Mouse (Mus musculus): ENCODE data around the gene Vmn2r45. TPM values are rescaled to one million over a fixed set of nuclear protein-coding genes. Genes with fewer than 3 reads are reported as not detected.
"Not testable (repeated sequence)": the region's sequence is repeated elsewhere in the genome, so short reads cannot be mapped to it uniquely, and the experiment has no call there.

Gene Vmn2r45
- not detected in 2 replicates for polyA plus RNA-seq (2016; fragmentation: Nextera tagmentation; extraction: Ambion mirVana)

- not testable (repeated sequence) for H3K9ac ChIP-seq; ATAC-seq; H3K4me1 ChIP-seq; H3K27ac ChIP-seq; H3K9me3 ChIP-seq (replicated peaks); H3K27me3 ChIP-seq (replicated peaks); H3K36me3 ChIP-seq; H3K4me3 ChIP-seq; H3K4me2 ChIP-seq
- WGBS (ENCODE audit: insufficient replicate concordance), result 30% methylated on average over 2 of the region's 2 CpGs
Measured at GRCm38 (mm10) chr7:8488975-8489374, at the start of gene Vmn2r45. Gene Vmn2r45 (minus strand): TSS chr7:8489075.

Other genes starting within 250 kb of the Vmn2r45 start
- gene Vmn2r43, start 228.5 kb downstream of the Vmn2r45 start, polyA plus RNA-seq (2016; fragmentation: Nextera tagmentation; extraction: Ambion mirVana), result not detected in 2 replicates
- not detected in 2 replicates for gene Vmn2r44, start 105.7 kb downstream of the Vmn2r45 start, polyA plus RNA-seq (2016; fragmentation: Nextera tagmentation; extraction: Ambion mirVana)

All from liver, embryonic 12.5 days (tissue).